Mouse (Mus musculus): ENCODE measurements at regions not wholly inside any gene's neighbourhood (a gene's known extent, or its start where the extent isn't known, plus 50 kb on each side); places are given as distances from the start of the nearest gene placed in this dataset.

- DNase-seq = peak; percentile 92
Measured at GRCm38 (mm10) chr9:66646226-66646625, 53.3 kb upstream of the Usp3 start.

DNA sequence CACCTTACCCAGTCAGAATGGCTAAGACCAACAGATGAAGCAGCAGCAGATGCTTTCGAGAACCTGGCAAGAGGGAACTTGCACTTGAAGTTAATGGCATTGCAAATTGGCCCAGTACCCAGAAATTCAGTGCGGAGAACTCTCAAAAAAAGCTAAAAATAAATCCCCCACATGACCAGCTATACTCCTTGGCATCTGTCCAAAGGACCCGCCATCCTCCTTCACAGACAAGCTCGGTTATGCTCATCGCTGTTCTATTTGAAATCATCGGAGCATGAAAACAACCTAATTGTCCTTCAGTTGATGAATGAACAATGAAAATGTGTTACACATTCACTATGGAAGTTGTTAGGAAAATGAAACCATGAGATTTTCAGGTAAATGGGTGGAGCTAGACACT, 58.4 kb upstream of the Usp3 start:
- no peak for DNase-seq

DNA sequence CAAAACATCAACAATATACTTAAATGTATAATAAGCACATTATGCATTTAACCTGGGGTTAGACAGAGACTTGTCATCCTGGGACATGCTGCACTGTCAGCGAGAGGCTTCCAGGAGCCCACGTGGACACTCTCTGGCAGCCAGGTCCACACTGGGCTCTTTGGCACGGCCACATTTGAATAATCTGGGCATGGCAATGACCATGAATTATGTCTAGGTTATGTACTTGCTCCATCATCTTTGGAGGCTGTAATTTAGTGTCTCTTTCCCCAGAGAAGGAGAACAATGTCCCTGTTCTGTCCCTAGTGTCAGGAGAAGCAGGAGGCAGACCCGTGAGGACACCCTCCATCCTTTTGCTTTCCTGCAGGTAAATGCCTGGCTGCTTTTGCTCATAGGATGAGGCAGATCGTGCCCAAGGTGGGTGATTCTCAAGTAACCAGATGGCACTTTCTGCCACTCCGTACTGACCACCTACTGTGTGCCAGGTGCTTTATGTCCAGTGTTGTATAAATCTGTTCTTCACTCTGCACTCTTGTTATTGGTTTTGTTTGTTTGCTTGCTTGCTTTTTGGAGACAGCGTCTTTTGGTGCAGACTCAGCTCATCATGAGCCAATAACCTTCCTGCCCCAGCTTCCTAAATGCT, 56.2 kb upstream of the Car12 start:
- DNase-seq = no peak

DNA sequence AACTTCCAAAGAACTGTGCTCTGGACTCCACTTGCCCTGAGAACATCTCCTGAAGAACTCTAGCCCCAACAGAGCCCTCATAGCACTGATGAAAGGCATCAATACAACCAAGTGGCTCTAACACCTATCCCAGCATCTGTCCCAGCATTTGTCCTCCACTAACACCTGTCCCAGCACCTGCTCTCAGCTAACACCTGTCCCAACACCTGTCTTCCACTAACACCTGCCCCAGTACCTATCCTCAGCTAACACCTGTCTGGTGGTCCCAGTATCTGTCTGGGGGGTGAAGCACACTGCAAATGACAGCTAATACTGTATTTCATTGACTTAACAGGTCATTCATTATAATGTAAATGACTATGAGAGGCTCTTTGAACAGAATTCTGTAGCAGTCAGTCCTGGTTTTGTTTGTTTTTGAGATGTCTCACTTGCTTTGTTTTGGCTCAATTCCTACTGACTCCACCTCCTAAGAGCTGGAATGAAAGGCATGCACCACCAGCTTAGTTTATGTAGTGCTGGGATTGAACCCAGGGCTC, 54.7 kb upstream of the Car12 start:
- DNase-seq = no peak

DNA sequence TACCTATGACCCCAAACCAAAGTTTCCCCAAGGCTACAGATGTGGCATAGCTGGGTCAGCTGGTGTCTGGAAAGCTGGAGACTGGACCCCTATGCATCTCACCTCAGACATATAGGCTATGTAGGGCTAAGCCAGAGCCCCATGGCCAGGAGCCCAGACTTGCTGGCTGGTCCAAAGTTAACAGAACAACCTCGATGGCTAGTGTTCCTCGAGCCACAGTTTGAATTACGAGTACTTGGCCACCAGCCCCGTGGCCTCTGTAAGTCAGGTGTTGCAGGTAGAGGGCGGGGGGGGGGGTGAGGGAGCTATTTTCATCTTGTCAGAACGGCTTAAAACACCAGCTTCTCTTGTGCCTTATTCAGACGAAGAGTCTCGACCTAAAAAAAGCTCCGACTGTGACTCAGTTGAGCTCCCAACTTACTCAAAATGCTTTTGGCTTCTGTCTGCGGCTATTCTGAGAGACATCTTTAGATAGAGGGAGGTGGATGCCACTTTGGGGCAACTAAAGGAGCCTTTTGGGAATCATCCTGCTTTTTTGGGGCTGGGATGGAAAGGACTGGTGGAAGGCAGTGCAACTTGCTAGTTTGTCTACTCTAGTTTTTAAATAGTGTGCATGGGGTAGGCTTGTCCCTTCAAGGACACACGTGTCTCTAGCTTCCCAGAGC, 53.6 kb upstream of the Car12 start:
- peak; percentile 46 for DNase-seq

- DNase-seq = no peak
Measured at GRCm38 (mm10) chr9:66661596-66661995, 51.9 kb upstream of the Car12 start.

- no peak for DNase-seq
Measured at GRCm38 (mm10) chr9:66662443-66662842, 51.0 kb upstream of the Car12 start.
